Mouse (Mus musculus) heart, embryonic 14.5 days (tissue): ENCODE results near the gene Sfxn5. TPM values are rescaled to one million over a fixed set of nuclear protein-coding genes. Genes with fewer than 3 reads are reported as not detected.
A peak's percentile ranks its signal among the peaks of the same experiment; 100 is the strongest.

ENCODE experiments used
- ATAC-seq: fragments of 200-750 bp; cut with Nextera tagmentation; 2 replicates; pipeline ENCODE4 v1.8.0; 2017; ENCODE audit warnings: low read depth, moderate TSS enrichment; ENCODE audit not compliant: insufficient number of reproducible peaks, insufficient read depth, low FRiP score
- H3K27ac ChIP-seq, 2 experiments: fragments of 200-500 bp in 1 of 2; fragments of 300-500 bp in 1 of 2; sonication (generic) in 1 of 2; replicated peaks in 1 of 2; 2 replicates each; pipeline ENCODE4 v1.5.1; 2012 to 2014; ENCODE audit warnings: low read depth in 2 of 2, low read length in 2 of 2, control low read depth in 1 of 2, mild to moderate bottlenecking in 1 of 2, mixed read lengths in 1 of 2; ENCODE audit not compliant: control insufficient read depth in 1 of 2, insufficient read depth in 1 of 2
- H3K27me3 ChIP-seq: fragments of 300-500 bp; sonication (generic); 2 replicates; pipeline ENCODE4 v1.6.1; 2014; ENCODE audit warnings: mild to moderate bottlenecking, low read length, control low read depth; ENCODE audit not compliant: control insufficient read depth, insufficient read depth
- H3K36me3 ChIP-seq: fragments of 300-500 bp; sonication (generic); 2 replicates; pipeline ENCODE4 v1.6.1; 2014; ENCODE audit warnings: mild to moderate bottlenecking, control low read depth, low read length, mixed read lengths; ENCODE audit not compliant: control insufficient read depth, insufficient read depth
- H3K4me1 ChIP-seq, 2 experiments: fragments of 200-500 bp in 1 of 2; fragments of 300-500 bp in 1 of 2; sonication (generic) in 1 of 2; 2 replicates each; pipeline ENCODE4 v1.6.1; 2012 to 2014; ENCODE audit warnings: low read length in 2 of 2, control low read depth in 1 of 2, mixed read lengths in 1 of 2; ENCODE audit not compliant: control insufficient read depth in 2 of 2, insufficient read depth in 2 of 2
- H3K4me2 ChIP-seq: fragments of 300-500 bp; sonication (generic); 2 replicates; pipeline ENCODE4 v1.6.1; 2014; ENCODE audit warnings: mild to moderate bottlenecking, low read length
- H3K4me3 ChIP-seq, 2 experiments: fragments of 200-500 bp in 1 of 2; fragments of 300-500 bp in 1 of 2; sonication (generic) in 1 of 2; 2 replicates each; pipeline ENCODE4 v1.5.1; 2012 to 2014; ENCODE audit warnings: low read length in 2 of 2, mild to moderate bottlenecking in 2 of 2, control low read depth in 1 of 2, low read depth in 1 of 2, moderate library complexity in 1 of 2; ENCODE audit not compliant: control insufficient read depth in 1 of 2, insufficient read depth in 1 of 2
- H3K9ac ChIP-seq: fragments of 300-500 bp; sonication (generic); 2 replicates; pipeline ENCODE4 v1.6.1; 2014; ENCODE audit warnings: mild to moderate bottlenecking, low read length
- H3K9me3 ChIP-seq: fragments of 300-500 bp; sonication (generic); 2 replicates; pipeline ENCODE4 v1.6.1; 2016; ENCODE audit warnings: low read length, control low read depth; ENCODE audit not compliant: control insufficient read depth
- WGBS: fragments of 180-500 bp; shearing (Covaris S2); extraction: QIAGEN DNeasy Blood & Tissue Kit; methylation state at CpG from one replicate; pipeline ENCODE4 v1.1.7; 2014; 5-methylcytosine and 5-hydroxymethylcytosine counted together
- polyA plus RNA-seq: library from polyadenylated mRNA; unstranded; fragments of >200 nt; fragmentation: Nextera tagmentation; extraction: Ambion mirVana; gene quantifications from 2 replicates; pipeline ENCODE4 v1.2.1, GENCODE M21; 2014

The Sfxn5 gene
- polyA plus RNA-seq, 1 experiment from 2014 or later: 2.7 TPM

GRCm38 (mm10) chr6:85363906-85364260 lies 30.7 kb upstream of the Sfxn5 start:
- Histone ChIP-seq H3K4me1 (peaks cover 57 to 79% of the 10 kb centered on the region in 2 experiments), H3K9ac (0 out of 2 replicates have a peak overlapping the region, but pooled peaks have one; percentile 1), H3K9me3 (no peaks in the 10 kb centered on the region), H3K27me3 (no peaks in the 10 kb centered on the region), H3K27ac (peak overlapping the region; percentile 96 to 97), H3K36me3 (peaks cover 21% of the 10 kb centered on the region; the same call in 1 of the 2 replicates), H3K4me3 (no peak overlapping the region), H3K4me2 (0 out of 2 replicates have a peak overlapping the region, but pooled peaks have one; percentile 3)
- 29% methylated on average over 4 of the region's 4 CpGs for WGBS
- no peak for ATAC-seq

- no peak overlapping the region for H3K4me2 ChIP-seq
- H3K27me3 ChIP-seq: no peaks in the 10 kb centered on the region
- H3K9ac ChIP-seq: no peak overlapping the region
- H3K4me1 ChIP-seq: peaks cover 54 to 78% of the 10 kb centered on the region in 2 experiments
- H3K36me3 ChIP-seq: peaks cover 21% of the 10 kb centered on the region; the same call in 1 of the 2 replicates
- peak overlapping the region; percentile 96 to 97 for H3K27ac ChIP-seq
- H3K9me3 ChIP-seq: no peaks in the 10 kb centered on the region
- ATAC-seq: no peak
- H3K4me3 ChIP-seq: no peak overlapping the region
- 52% methylated on average over 5 of the region's 5 CpGs for WGBS
These were observed 30.1 kb upstream of the Sfxn5 start for GRCm38 (mm10) chr6:85363231-85363905.

- Histone ChIP-seq H3K9ac (no peak overlapping the region), H3K27ac (peak overlapping the region in 1 of 2 experiments; percentile 96; a peak in 1 of 4 replicates), H3K9me3 (no peaks in the 10 kb centered on the region), H3K4me2 (no peak overlapping the region), H3K27me3 (no peaks in the 10 kb centered on the region), H3K4me3 (no peak overlapping the region), H3K36me3 (peaks cover 21% of the 10 kb centered on the region; the same call in 1 of the 2 replicates), H3K4me1 (peaks cover 52 to 78% of the 10 kb centered on the region in 2 experiments)
- 66% methylated on average over 5 of the region's 5 CpGs for WGBS
- no peak for ATAC-seq
These were observed 29.4 kb upstream of the Sfxn5 start for GRCm38 (mm10) chr6:85362610-85363009.

- peaks cover 14% of the 10 kb centered on the region; the same call in 1 of the 2 replicates for H3K36me3 ChIP-seq
- H3K4me3 ChIP-seq: no peak overlapping the region
- no peak for ATAC-seq
- no peaks in the 10 kb centered on the region for H3K9me3 ChIP-seq
- H3K4me2 ChIP-seq: no peak overlapping the region
- 82% methylated on average over 5 of the region's 5 CpGs for WGBS
- H3K4me1 ChIP-seq: peaks cover 44 to 74% of the 10 kb centered on the region in 2 experiments
- H3K27ac ChIP-seq: peak overlapping the region in 1 of 2 experiments; percentile 57; a peak in 1 of 4 replicates
- H3K27me3 ChIP-seq: no peaks in the 10 kb centered on the region
- no peak overlapping the region for H3K9ac ChIP-seq
These were observed 27.1 kb upstream of the Sfxn5 start for GRCm38 (mm10) chr6:85360311-85360710.

GRCm38 (mm10) chr6:85358877-85359276 lies 25.7 kb upstream of the Sfxn5 start:
- no peak overlapping the region for H3K4me2 ChIP-seq
- H3K9me3 ChIP-seq: no peaks in the 10 kb centered on the region
- no peak overlapping the region for H3K9ac ChIP-seq
- H3K27ac ChIP-seq: peak overlapping the region; percentile 46 to 94; a peak in 3 of 4 replicates
- H3K27me3 ChIP-seq: no peaks in the 10 kb centered on the region
- peaks cover 8% of the 10 kb centered on the region; the same call in 1 of the 2 replicates for H3K36me3 ChIP-seq
- H3K4me3 ChIP-seq: no peak overlapping the region
- 100% methylated on average over 1 of the region's 1 CpGs for WGBS
- H3K4me1 ChIP-seq: peaks cover 35 to 60% of the 10 kb centered on the region in 2 experiments
- no peak for ATAC-seq

GRCm38 (mm10) chr6:85356682-85357465 lies 23.7 kb upstream of the Sfxn5 start:
- peak overlapping the region; percentile 35; the same call in 1 of the 2 replicates for H3K9ac ChIP-seq
- peak overlapping the region; percentile 84 to 94 for H3K27ac ChIP-seq
- no peak for ATAC-seq
- peak overlapping the region; percentile 40 for H3K4me2 ChIP-seq
- H3K9me3 ChIP-seq: no peaks in the 10 kb centered on the region
- no peaks in the 10 kb centered on the region for H3K27me3 ChIP-seq
- H3K4me3 ChIP-seq: no peak overlapping the region
- H3K36me3 ChIP-seq: peaks cover 8% of the 10 kb centered on the region; the same call in 1 of the 2 replicates
- 15% methylated on average over 4 of the region's 4 CpGs for whole genome bisulfite sequencing
- H3K4me1 ChIP-seq: peaks cover 25 to 46% of the 10 kb centered on the region in 2 experiments

GRCm38 (mm10) chr6:85355753-85356152 lies 22.5 kb upstream of the Sfxn5 start:
- Histone ChIP-seq H3K27ac (peak overlapping the region; percentile 84 to 94), H3K4me3 (no peak overlapping the region), H3K27me3 (no peaks in the 10 kb centered on the region), H3K4me1 (peaks cover 25 to 38% of the 10 kb centered on the region in 2 experiments), H3K9me3 (no peaks in the 10 kb centered on the region), H3K9ac (no peak overlapping the region), H3K4me2 (no peak overlapping the region), H3K36me3 (peaks cover 8% of the 10 kb centered on the region; the same call in 1 of the 2 replicates)
- WGBS: 92% methylated on average over 2 of the region's 2 CpGs
- no peak for ATAC-seq
